Mouse (Mus musculus) spleen, postnatal 4 days (tissue): ENCODE measurements around the gene Rsph14.

Experiments used
- DNase-seq, 2 experiments: peaks; one replicate each; pipeline ENCODE4 v3.0.0; 2022; ENCODE audit warnings: low spot score in 2 of 2

Gene Rsph14

DNA sequence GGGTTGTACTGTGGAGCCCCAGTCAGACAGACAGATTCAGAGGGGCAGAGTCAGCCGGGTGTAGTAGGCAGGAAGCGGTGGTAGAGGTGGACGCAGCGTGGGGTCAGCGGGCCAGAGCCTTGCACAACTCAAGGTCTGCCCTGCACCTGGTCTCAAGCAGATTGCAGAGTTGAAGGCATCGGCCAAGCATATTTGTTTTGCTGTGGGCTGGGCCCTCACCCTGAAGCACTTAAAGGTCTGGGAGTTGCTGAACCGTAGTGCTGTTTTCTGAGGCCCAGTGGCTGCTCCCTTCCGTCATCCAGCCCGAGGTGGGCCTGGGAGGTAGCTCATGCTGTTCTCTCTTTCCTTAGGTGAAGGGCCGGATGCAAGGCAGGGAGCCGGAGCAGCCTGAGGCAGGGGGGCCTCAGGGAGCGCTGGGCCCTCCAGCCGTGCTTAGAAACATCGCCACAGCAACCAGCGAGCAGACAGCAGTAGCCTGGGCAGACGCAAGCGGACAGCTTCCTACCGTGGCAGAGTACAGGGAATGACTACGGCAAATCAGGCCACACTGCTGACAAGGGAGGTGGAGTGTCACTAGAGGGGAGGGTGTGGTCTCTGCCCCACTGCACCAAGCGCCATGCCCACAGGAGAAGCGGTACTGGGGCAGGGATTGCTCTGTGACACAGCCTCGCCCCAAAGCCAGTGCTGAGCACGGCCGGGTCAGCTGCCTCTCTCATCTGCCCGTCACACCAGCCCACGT is 41.6 kb downstream of the Rsph14 start:
- no peak for DNase-seq

DNA sequence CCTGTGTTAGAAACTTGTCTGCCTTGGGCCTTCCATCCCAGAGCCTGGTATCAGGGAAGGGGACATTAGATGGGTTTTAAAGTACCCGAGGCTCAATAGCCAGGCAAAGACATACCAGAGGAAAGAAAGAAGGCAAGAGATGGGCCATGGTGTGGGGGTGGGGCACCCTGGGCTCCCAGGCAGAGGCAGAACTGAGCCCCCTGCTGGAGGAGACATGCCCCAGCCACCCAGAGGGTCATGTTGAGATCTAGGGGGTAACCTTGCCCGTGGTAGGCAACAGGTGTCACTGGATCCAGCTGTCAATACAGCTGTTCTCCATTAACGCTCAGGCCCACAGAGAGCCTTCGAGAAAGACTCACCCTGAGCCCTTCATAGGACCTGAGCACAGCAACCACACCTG is 42.6 kb downstream of the Rsph14 start:
- DNase-seq, result no peak

DNA sequence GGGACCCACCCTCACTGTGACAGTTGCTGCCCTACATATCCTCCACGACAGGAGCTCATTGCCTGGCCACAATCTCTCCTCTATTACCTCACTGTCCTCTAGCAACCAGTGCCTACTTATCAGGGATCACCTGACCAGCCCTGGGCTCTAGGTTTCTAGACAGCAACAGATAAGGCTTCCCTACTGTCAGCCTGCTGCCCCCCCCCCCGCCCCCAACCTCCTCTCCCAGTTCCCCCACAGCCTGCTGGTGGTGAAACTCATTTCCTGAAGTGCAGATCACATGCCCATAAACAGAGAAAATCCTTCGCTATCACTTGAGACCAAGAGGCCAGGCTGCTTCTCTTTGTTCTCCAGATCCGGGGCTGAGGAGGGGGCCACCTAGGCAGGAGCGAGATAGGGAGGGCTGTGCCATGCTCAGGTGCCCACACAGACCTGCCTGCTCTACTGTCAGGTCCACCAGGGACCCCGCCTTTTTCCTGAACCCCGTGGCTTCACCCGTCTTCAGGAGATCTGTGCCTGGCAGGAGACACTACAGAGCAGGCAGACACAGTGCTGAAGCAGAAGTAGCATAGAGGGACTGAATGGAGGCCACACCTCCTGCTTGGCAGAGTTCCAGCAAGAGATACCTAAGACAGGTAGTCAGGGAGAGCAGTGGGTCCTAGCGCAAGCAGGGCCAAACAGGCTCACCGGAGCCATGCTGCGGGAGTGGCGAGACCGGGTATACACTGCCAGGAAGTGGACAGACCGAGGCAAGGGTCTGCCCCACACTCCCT is 44.5 kb downstream of the Rsph14 start:
- DNase-seq, result no peak

DNA sequence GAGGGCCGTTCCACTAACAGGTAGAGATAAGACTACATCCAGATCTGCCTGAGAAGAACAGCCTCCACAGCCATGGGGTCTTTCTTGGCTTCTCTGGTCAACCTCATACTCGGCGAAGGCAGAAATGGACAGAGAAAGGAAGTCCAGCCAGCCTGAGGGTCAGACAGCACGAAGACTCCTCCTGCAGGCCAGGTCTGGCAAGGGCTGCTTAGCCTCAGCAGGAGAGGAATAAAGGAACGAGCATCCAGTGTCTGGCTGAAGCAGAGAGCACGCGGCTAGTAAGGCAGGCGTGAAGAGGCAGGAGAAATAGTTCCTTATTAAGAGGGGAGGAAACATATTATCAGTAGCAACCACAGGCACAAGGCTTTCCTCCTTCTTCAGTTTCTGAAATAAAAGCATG is 49.2 kb downstream of the Rsph14 start:
- DNase-seq, result no peak

DNA sequence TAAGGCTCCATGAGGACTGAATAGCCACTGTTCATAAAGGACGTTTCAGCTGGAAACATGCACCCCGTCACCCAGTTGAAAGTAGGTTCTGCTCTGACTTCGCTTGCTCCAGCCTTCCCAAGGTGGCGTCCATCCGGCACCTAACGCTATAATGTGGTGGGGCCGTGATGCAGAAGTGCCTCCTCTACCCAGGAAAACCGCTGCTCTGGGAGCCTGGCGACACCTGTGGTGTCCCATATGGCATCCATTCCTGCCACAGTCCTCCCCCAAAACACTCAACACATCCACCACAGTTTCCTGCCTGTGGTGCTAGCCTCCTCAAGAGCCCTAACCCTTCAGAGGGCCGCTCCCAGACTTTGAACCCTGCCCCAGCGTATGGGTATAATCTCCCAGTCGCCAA is 51.2 kb downstream of the Rsph14 start:
- DNase-seq, result no peak

DNA sequence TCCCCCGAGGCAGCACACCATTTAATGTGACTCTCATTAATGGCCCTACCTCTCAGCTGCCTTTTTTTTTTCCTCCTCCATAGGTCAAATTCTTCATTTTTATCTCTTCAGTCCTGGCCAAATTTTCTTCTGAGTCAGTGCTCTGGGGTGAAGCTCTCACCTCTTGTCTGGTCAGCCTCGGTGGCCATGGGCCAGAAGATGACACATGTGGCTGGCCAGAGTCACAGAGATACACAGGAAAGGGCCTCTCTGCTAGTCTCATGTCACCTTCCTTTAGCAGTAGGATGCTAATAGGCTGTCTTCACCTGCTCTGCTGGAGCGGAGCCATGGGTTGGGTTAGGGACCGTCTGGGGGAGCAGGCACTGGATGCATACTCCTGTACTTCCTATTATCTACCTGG is 54.3 kb downstream of the Rsph14 start:
- DNase-seq, result no peak

DNA sequence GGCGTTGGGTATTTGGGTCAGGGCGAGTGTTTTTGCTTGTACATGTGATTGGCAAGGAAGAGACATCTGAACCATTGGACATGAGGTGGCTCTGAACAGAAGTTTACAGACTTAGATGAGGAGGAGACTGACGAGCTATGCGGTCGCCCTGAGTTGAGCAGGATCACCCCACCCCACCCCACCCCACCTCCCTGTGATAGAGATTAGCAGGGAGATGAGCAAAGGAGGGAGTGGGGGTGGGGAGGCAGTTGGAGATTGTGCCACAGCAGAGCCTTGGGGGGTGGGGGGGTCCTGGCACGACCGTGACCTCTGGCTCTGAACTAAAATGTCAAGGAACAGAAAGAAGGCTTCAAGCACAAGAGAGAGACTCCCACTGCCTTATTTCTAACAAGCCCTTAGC is 56.0 kb downstream of the Rsph14 start:
- no peak for DNase-seq

DNA sequence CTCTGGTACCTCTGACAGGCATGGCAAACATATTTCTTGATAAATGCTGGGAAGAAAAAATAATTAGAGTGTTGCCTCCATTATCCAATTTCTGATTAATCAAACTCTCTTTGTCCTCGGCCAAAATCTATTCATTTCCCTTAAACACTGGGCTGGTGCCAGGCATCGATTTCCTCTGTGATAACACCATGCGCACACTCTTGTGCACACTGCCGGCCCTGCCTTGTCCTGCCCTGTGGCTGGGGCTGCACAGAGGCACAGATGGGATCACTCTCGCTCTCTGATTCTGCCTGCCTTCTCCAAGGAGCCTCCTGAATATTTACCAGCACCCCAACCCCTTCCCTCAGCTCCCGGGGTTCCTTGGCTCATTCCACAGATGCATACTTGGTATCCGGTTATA is 56.8 kb downstream of the Rsph14 start:
- DNase-seq, result no peak

DNA sequence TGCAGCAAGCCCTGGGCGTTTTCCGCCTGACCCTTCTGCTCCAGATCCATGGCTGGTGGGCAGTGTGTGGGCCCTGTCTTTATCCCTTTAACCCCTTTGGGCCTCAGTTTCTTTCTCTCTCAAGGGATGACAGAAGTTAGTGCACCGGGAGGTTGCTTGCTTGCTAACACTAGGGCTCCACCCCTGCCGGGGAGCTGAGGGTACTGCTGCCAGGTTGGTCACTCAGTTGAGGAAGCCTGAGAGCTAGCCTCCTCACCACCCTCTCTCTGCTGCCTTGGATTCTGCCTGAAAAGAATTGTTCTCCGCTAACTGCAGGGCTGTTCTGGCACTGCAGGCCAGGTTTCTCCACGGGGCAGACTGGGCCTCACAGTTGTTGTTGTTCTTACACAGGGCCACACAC is 59.4 kb downstream of the Rsph14 start:
- no peak for DNase-seq

DNA sequence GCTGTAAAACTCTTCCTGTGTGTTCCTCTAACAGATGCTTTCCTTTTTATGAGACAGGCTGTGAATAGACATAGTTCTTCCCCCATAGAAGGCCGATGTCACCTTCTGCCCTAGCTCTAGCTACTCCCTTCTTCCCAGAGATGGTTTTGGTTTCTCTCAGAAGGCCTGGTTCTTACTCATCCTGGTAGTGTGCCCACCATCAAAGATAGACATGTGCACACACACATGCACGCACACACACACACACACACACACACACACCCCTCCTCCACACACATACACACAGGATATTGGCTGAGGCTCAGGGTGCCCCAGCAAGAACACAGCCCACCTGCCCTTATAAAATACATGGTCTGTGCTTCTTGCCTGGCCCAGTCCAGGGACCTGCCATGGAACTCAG is 63.1 kb downstream of the Rsph14 start:
- no peak for DNase-seq

DNA sequence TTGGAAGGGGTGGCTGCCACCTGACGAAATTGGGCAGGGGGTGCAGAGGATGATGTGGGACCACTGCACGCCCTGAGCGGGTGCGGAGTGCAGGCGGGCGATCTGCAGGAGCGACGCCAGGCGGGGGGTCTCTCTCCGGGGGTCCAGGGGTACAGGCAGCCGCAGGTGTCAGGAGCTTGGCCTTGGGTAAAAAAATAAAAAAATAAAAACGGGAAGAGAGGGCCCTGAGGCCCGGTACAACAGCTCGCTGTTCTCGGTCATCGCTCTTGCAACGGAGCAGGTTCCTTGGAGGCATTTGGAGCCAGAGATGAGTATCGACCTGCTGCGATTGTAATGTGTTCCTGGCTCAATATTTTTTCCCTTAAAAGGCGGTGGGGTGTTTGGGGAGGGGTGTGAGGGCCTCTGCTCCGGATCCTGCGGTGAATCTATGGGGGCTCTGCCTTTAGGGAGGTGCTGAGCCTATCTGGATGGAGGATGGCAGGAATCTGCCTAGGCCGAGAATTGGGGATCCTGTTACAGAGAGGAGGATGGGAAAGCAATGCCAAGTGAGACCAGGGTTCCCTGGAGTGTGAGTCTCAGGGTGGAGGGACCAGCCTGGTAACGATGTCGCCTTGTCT is 64.6 kb downstream of the Rsph14 start:
- DNase-seq, result no peak

DNA sequence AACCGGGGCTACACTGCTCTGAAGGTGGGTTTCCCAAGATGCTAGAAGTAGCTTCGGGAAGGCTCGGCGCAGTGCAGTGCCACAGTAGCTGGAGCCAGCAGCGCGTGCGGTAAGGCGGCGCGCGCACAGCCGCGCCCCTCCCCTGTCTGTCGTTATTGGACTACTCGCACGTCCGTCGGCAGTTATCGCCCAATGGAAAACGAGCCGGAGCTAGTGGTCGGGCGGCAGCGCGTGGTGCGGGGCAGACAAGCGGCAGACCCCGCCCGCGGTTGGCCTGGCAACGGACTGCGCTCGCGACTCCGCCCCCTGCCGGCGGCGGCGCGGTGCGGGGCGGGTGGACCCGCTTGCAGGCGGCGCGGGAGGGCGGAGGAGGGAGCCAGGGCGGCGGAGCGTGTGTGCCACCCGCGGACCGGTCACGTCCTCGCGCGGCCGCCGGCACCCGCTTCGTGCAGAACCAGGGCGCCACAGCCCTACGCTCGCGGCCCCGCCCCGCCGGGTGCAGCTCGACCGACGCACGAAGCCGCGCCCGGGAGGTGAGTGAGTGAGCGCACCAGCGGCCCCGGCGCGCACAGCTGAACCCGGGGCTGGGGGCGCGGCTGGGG is 65.4 kb downstream of the Rsph14 start, which contains the start of gene Gnaz:
Gene Gnaz (plus strand): TSS at position 328 of the 602 bp plus-strand sequence.
- peak; percentile 77 to 89 for DNase-seq

DNA sequence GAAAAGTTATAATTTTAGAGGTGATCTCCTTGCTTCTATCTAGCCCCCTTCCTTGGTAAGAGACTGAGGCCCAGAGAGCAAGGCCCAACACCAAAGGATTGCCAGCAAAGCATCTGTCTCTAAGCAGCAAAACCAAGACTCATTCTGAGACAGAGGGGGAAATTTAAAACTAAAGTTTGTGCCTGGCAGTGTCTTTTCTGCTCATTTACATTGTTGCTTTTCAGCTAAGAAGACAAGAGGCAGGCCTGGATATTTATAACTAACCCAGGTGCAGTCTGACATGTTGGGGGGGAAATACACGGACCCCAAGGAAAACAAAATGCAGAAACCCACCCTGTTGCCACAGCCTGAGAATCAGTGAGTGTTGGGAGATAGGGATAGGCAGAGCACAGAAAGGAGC is 68.0 kb downstream of the Rsph14 start:
- no peak for DNase-seq

DNA sequence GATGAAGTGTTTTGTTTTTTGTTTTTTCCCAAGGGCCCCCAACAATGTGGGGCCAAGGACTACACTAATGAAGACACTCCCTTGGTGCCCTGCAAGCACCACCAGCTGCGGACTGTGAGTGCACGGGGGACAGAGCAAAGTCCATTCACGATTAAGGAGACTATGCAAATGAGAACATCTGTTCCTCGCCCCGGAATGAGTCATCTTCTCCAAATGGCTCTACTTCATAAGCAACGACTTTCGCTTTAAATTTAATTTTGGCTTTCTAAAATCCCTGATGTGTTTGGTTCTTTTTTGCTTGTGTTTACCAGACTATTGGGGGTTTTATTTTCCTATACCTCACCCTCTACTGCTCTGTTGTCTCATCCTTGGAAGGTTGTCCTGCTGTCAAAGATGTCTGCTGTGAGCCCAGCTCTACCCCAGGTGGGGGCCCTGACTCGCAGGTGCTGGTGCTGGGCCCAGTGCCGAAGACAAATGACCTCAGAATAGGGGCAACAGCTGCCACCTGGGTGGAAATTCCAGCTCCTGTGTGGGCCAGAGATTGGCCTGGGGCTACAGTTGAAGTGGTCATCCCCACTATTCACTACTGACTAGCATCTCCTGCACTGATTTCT is 79.4 kb downstream of the Rsph14 start:
- no peak for DNase-seq

DNA sequence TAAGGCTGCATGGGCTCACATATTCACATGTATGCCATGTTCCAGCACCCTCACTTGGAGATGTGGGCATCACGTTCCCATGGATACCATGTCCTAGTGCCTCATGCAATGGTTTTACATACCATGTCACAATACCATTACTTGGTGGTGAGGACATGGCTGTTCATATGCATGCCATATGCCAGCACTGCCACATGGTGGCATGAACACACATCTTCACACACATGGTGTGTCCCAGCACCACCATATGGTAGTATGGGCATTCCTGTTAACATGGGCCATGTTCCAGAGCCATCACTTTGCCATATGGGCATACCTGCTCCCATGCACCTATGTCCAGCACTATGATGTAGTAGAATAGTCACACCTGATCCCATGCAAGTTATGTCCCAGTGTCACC is 91.6 kb downstream of the Rsph14 start:
- DNase-seq, result no peak

DNA sequence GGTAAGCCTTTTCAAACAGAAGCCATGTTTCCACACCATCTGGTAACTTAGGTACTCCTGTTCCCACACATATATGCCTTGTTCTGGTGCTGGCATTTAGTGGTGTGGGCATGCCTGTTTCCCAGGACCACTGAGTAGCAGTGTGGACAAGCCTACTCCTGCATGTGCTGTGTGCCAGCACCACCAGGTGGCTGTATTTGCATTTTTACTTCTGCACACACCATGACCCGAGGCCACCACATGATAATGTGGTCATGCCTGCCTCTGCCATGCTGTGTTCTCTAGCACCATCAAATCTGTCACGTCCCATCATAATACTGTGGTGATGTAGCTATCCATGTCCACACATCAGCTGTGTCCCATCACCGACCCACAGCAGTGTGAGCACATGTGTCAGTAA is 93.1 kb downstream of the Rsph14 start:
- DNase-seq, result no peak

DNA sequence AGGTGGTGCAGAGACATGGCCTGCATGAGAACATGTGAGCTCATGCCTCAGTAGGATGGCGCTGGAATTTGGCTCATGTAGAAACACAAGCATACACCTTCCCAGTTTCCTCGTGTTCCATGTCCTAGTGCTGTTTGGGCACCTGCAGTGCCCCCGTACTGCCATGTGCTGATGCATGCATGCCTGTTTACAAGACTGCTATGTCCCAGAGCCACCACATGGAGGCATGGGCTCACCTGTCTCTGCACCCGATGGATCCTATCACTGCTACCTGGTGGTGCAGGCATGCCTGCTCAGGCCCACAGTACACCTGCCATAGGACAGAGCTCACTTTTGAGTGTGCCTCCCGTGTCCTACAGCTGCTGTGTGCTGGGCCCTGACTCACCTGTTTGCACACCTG is 94.0 kb downstream of the Rsph14 start:
- no peak for DNase-seq

DNA sequence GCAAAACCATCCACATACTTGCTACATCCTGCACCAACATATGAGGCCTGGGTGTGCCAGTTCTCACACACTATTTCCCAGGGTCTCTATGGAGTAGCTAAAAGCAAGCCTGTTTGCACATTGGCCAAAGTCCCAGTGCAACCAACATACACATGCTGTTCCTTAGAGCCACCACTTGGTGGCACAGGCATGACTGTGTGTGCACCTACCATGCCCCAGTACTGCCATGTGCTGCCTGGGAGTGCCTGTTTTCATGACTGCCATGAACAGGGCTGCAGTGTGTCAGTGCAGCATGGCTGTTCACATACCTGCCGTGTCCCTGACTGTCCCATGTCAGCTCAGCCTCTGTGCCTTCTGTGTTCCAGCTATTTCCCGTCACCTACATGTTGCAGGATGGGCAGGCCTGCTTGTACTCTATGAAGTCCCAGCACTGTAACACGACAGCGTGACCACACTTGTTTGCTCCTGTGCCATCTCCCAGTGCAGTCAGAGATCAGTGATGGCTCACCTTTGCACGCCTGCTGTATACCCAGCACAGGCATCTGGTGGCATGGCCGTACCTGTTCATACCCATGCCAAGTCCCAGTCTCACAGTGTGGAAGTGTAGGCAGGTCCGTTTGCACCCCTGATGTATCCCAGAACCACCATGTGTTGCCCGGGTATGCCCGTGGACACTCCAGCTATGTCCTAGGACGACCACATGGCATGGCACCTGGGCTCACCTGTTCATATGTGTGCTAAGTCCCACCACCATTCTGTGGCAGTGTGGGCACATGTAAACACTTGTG is 95.2 kb downstream of the Rsph14 start:
- no peak for DNase-seq

DNA sequence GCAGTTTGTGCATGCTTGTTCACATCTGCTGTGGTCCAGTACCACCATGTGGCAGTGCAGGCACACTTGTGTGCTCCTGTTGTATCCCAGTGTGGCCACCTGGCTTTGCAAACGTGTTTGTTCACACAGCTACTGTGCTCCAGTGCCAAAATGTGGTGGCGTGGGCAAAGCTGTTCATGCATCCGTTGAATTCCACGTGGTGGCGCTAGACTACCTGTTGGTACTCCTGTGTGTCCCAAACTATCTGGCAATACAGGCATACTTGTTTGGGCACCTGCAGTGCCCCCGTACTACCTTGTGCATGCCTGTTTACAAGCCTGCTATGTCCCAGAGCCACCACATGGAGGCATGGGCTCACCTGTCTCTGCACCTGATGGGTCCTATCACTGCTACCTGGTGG is 97.4 kb downstream of the Rsph14 start:
- DNase-seq, result peak in 1 of 2 experiments; percentile 63

DNA sequence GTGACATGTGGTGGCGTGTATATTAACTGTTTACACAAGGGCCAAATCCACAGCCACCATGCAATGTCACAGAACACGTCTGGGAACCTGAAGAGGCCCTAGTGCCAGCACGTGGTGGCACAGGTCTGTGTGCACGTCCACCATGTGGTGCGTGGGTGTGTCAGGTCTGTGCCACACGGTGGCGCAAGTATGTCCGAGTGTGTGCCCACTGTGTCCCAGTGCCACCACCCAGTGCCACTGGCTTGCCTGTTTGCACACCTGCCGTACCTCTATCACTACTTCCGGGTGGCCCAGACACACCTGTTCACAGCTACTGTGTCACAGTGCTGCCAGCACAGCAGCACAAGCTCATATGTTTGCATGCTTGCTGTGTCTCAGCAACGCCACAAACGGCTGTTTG is 97.9 kb downstream of the Rsph14 start:
- peak in 1 of 2 experiments; percentile 57 for DNase-seq

DNA sequence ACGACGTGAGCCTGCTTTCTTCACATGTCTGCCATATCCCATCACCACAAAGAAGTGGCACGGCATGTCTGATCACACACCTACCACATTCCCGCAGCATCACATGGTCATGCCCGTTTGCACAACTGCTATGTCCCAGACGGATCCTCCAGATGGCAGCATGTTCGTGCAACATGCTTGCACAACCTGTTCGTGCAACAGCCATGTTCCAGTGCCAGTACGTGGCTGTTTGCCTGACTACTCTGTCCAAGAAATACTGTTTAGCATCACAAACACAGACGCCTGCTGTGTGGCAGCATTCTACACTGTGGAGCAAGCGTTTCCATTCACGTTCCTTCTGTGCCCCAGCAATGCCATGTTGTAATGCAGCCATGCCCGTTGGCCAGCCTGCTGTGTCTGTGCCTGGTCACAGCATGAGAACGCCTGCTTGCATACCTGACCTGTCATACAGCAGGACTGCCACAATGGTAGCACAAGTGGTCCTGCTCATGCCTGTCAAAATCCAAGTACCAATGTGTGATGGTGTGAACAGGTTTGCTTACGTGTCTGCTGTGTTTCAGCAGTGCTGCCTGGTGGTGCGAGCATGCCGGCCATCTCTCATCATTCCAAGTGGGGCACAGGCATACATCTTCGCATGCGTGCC is 98.7 kb downstream of the Rsph14 start:
- DNase-seq, result peak; percentile 4 to 40
